17 mouse cellular contexts compared by ENCODE assay signal in genomic region chr5:16699260-16699659, GRCm38 (mm10).
"Had no signal": no experiment of that assay in that cellular context is flagged by ENCODE, and none has a peak within 500 bp of the region (broad histone marks: within the 10 kb centered on the region; RNA-seq: fewer than 3 reads in every experiment).

No protein-coding gene starts in this region.

- DNase-seq: gastrocnemius, adult 2 months; gastrocnemius, postnatal 10 days; gastrocnemius, postnatal 25 days; heart, adult 11 months; heart, adult 2 months; heart, postnatal 14 days; heart, postnatal 36 days; kidney, adult 11 months; kidney, adult 2 months; kidney, adult 9 months; kidney, postnatal 14 days; kidney, postnatal 36 days; layer of hippocampus, postnatal 36 days; left cerebral cortex, postnatal 4 days had no signal

- ATAC-seq: hindbrain, postnatal 0 days; intestine, embryonic 16.5 days; liver, embryonic 12.5 days had no signal
